Mouse (Mus musculus) kidney, embryonic 14.5 days (tissue): Measurements from ENCODE around the gene Tpd52l2. TPM values are rescaled to one million over a fixed set of nuclear protein-coding genes. Genes with fewer than 3 reads are reported as not detected.
A peak's percentile ranks its signal among the peaks of the same experiment; 100 is the strongest.

Source experiments
- ATAC-seq: fragments of 200-750 bp; cut with Nextera tagmentation; 2 replicates; pipeline ENCODE4 v1.8.0; 2017; ENCODE audit warnings: moderate number of reproducible peaks, mild to moderate bottlenecking, moderate TSS enrichment, moderate library complexity; ENCODE audit not compliant: low FRiP score, low TSS enrichment
- H3K27ac ChIP-seq: fragments of 300-500 bp; sonication (generic); 2 replicates; pipeline ENCODE4 v1.5.1; 2014; ENCODE audit warnings: low read depth, mild to moderate bottlenecking, low read length, moderate library complexity, mixed read lengths
- H3K27me3 ChIP-seq: fragments of 300-500 bp; sonication (generic); 2 replicates; pipeline ENCODE4 v1.6.1; 2014; ENCODE audit warnings: mild to moderate bottlenecking, low read length; ENCODE audit not compliant: control insufficient read depth, insufficient read depth
- H3K36me3 ChIP-seq: fragments of 300-500 bp; sonication (generic); 2 replicates; pipeline ENCODE4 v1.6.1; 2014; ENCODE audit warnings: low read length, mixed read lengths; ENCODE audit not compliant: control insufficient read depth, insufficient read depth
- H3K4me1 ChIP-seq: fragments of 300-500 bp; sonication (generic); 2 replicates; pipeline ENCODE4 v1.6.1; 2014; ENCODE audit warnings: low read length, mixed read lengths; ENCODE audit not compliant: control insufficient read depth, insufficient read depth
- H3K4me2 ChIP-seq: fragments of 300-500 bp; sonication (generic); replicated peaks from 2 replicates; pipeline ENCODE4 v1.6.1; 2014; ENCODE audit warnings: low read depth, mild to moderate bottlenecking, low read length
- H3K4me3 ChIP-seq: fragments of 300-500 bp; sonication (generic); 2 replicates; pipeline ENCODE4 v1.5.1; 2014; ENCODE audit warnings: mild to moderate bottlenecking, low read length
- H3K9ac ChIP-seq: fragments of 300-500 bp; sonication (generic); 2 replicates; pipeline ENCODE4 v1.6.1; 2014; ENCODE audit warnings: low read depth, mild to moderate bottlenecking, low read length, moderate library complexity
- H3K9me3 ChIP-seq: fragments of 300-500 bp; sonication (generic); 2 replicates; pipeline ENCODE4 v1.6.1; 2016; ENCODE audit warnings: low read length; ENCODE audit not compliant: control insufficient read depth
- WGBS: fragments of 180-500 bp; shearing (Covaris S2); extraction: QIAGEN DNeasy Blood & Tissue Kit; methylation state at CpG from one replicate; pipeline ENCODE4 v1.1.7; 2014; 5-methylcytosine and 5-hydroxymethylcytosine counted together
- polyA plus RNA-seq: library from polyadenylated mRNA; unstranded; fragments of >200 nt; fragmentation: Nextera tagmentation; extraction: Ambion mirVana; gene quantifications from 2 replicates; pipeline ENCODE4 v1.2.1, GENCODE M21; 2014

The Tpd52l2 gene
- polyA plus RNA-seq, 1 experiment from 2014 or later, result 175 TPM

- ATAC-seq, result no peak
- Histone ChIP-seq H3K9ac (no peak overlapping the region), H3K27me3 (no peaks in the 10 kb centered on the region), H3K36me3 (no peaks in the 10 kb centered on the region), H3K9me3 (no peaks in the 10 kb centered on the region), H3K4me2 (no peak overlapping the region), H3K4me1 (peaks cover 35% of the 10 kb centered on the region), H3K27ac (peak overlapping the region; percentile 7; the same call in 1 of the 2 replicates), H3K4me3 (no peak overlapping the region)
- WGBS, result 26% methylated on average over 7 of the region's 7 CpGs
Observed at GRCm38 (mm10) chr2:181483562-181484318, 13.2 kb upstream of the Tpd52l2 start.

DNA sequence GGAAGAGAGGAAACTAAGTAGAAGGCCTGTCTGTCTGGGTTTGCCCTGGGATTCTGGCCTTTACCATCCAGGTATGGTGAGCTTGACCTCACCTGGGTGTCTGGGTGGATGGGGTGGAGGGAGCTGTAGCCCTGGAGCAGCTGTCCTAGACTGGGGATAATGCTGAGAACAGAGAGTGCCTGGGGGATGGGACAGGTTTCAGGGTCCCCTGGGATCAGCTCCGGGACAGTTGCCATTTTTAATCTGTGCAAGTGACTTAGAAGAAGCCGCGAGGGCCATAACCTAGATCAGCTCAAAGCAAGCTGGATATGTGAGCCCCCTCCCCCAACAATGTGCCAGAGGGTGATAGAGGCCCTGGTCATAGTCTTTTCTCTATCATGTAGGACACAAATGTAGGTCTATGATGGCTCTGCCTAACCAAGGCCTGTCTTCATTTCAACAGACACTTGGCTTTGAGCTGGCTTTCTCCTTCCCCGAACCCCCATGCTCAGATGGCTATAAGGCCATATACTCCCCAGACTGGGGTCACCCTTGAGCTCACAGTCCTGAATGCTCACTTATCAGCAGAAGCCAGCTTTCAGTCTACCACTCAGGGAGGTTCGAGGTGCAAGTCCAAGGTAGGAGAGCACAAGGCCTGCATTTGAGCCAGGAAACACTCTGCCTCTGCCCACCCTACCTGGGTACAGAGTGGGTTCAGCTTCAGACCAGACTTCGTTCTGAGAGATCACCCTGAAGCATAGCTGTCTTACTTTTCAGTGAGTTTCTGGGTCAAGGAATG lies 12.3 kb upstream of the Tpd52l2 start:
- Histone ChIP-seq H3K27ac (no peak overlapping the region), H3K4me3 (no peak overlapping the region), H3K9me3 (no peaks in the 10 kb centered on the region), H3K9ac (no peak overlapping the region), H3K27me3 (no peaks in the 10 kb centered on the region), H3K36me3 (no peaks in the 10 kb centered on the region), H3K4me1 (peaks cover 36% of the 10 kb centered on the region), H3K4me2 (no peak overlapping the region)
- ATAC-seq, result no peak
- 84% methylated on average over 6 of the region's 6 CpGs for WGBS

DNA sequence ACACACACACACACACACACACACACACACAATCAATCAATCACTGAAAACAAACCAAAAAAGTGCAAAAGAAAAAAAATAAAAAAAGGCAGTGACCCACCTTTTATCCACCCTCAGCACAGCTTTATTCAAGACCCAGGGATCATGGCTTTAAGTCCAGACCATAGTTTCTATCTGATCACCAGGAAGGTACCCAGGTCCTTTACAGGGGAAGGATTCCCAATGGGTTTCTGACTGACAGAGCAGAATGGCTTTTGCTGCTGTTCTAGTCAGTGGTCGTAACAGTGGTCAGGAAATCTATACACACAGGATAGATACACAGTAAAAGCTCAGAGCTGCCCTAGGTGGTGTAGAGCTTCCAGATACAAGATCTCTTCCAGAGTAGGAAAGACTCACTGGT lies 11.2 kb upstream of the Tpd52l2 start:
- Histone ChIP-seq H3K36me3 (no peaks in the 10 kb centered on the region), H3K9ac (no peak overlapping the region), H3K4me2 (no peak overlapping the region), H3K4me3 (no peak overlapping the region), H3K27me3 (no peaks in the 10 kb centered on the region), H3K27ac (peak overlapping the region; percentile 89), H3K9me3 (no peaks in the 10 kb centered on the region), H3K4me1 (peaks cover 36% of the 10 kb centered on the region)
- WGBS, result 8% methylated on average over 1 of the region's 1 CpGs
- ATAC-seq, result no peak

- H3K4me2 ChIP-seq, result 0 out of 2 replicates have a peak overlapping the region, but pooled peaks have one; percentile 6
- no peak overlapping the region for H3K4me3 ChIP-seq
Observed at GRCm38 (mm10) chr2:181487338-181488277, 9.3 kb upstream of the Tpd52l2 start.

GRCm38 (mm10) chr2:181491432-181492205 lies 5.3 kb upstream of the Tpd52l2 start:
- Histone ChIP-seq H3K9ac (no peak overlapping the region), H3K4me2 (no peak overlapping the region), H3K36me3 (no peaks in the 10 kb centered on the region), H3K9me3 (no peaks in the 10 kb centered on the region), H3K4me3 (no peak overlapping the region), H3K4me1 (peaks cover 23% of the 10 kb centered on the region), H3K27ac (no peak overlapping the region), H3K27me3 (no peaks in the 10 kb centered on the region)
- 30% methylated on average over 7 of the region's 7 CpGs for WGBS
- ATAC-seq, result no peak

More at GRCm38 (mm10) chr2:181487338-181488277, 9.3 kb upstream of the Tpd52l2 start:
- H3K4me1 ChIP-seq, result peaks cover 36% of the 10 kb centered on the region
- 7% methylated on average over 5 of the region's 5 CpGs for WGBS
- H3K9me3 ChIP-seq, result no peaks in the 10 kb centered on the region
- H3K27ac ChIP-seq, result peak overlapping the region; percentile 89
- no peaks in the 10 kb centered on the region for H3K27me3 ChIP-seq
- no peaks in the 10 kb centered on the region for H3K36me3 ChIP-seq
- peak; percentile 97 for ATAC-seq
- H3K9ac ChIP-seq, result peak overlapping the region; percentile 19; the same call in 1 of the 2 replicates

- Histone ChIP-seq H3K9me3 (no peaks in the 10 kb centered on the region), H3K36me3 (no peaks in the 10 kb centered on the region), H3K27ac (no peak overlapping the region), H3K9ac (no peak overlapping the region), H3K4me3 (no peak overlapping the region), H3K27me3 (no peaks in the 10 kb centered on the region), H3K4me1 (peaks cover 17% of the 10 kb centered on the region), H3K4me2 (no peak overlapping the region)
- ATAC-seq, result no peak
- 42% methylated on average over 3 of the region's 3 CpGs for WGBS
Observed at GRCm38 (mm10) chr2:181492206-181492605, 4.7 kb upstream of the Tpd52l2 start.

- Histone ChIP-seq H3K27me3 (no peaks in the 10 kb centered on the region), H3K4me1 (peaks cover 8% of the 10 kb centered on the region), H3K9ac (no peak within 1 kb of the TSS), H3K4me2 (no peak within 1 kb of the TSS), H3K27ac (no peak within 1 kb of the TSS), H3K4me3 (no peak within 1 kb of the TSS), H3K9me3 (no peaks in the 10 kb centered on the region), H3K36me3 (no peaks in the 10 kb centered on the region)
- ATAC-seq, result no peak
- 77% methylated on average over 31 of the region's 31 CpGs for WGBS
Observed at GRCm38 (mm10) chr2:181493156-181493927, 3.6 kb upstream of the Tpd52l2 start, which contains the start of gene Abhd16b. TSS of gene Abhd16b (plus strand) at chr2:181493206.
